Mouse (Mus musculus) MEL (cell line): ENCODE measurements around the gene Fnbp1l. TPM values are rescaled to one million over a fixed set of nuclear protein-coding genes. Genes with fewer than 3 reads are reported as not detected.

Source experiments
- DNase-seq: peaks from one replicate; pipeline ENCODE4 v3.0.0; 2011; ENCODE audit warnings: low read depth, low spot score
- H3K27ac ChIP-seq: 2 replicates; pipeline ENCODE4 v1.5.1; 2012; ENCODE audit warnings: low read depth, mild to moderate bottlenecking, control low read depth, low read length, moderate library complexity; ENCODE audit not compliant: control insufficient read depth
- H3K27me3 ChIP-seq, 2 experiments: fragments of 150-350 bp in 1 of 2; sonication (generic) in 1 of 2; 2 replicates each; pipeline ENCODE4 v1.6.1; 2012; ENCODE audit warnings: low read length in 2 of 2, mild to moderate bottlenecking in 2 of 2, improper control_type of control experiment in 1 of 2, moderate library complexity in 1 of 2; ENCODE audit not compliant: insufficient read depth in 2 of 2, control insufficient read depth in 1 of 2
- H3K36me3 ChIP-seq, 2 experiments: 2 replicates each; pipeline ENCODE4 v1.6.1; 2012 to 2014; ENCODE audit warnings: low read length in 2 of 2, improper control_type of control experiment in 1 of 2, inconsistent platforms in 1 of 2, mild to moderate bottlenecking in 1 of 2; ENCODE audit not compliant: insufficient read depth in 2 of 2, control insufficient read depth in 1 of 2
- H3K4me1 ChIP-seq, 2 experiments: fragments of 150-350 bp in 1 of 2; sonication (generic) in 1 of 2; 2 replicates each; pipeline ENCODE4 v1.6.1; 2012; ENCODE audit warnings: low read length in 2 of 2, improper control_type of control experiment in 1 of 2, mild to moderate bottlenecking in 1 of 2; ENCODE audit not compliant: insufficient read depth in 2 of 2, control insufficient read depth in 1 of 2
- H3K4me3 ChIP-seq, 2 experiments: fragments of 150-350 bp in 1 of 2; sonication (generic) in 1 of 2; 2 replicates each; pipeline ENCODE4 v1.5.1; 2012; ENCODE audit warnings: low read depth in 2 of 2, low read length in 2 of 2, mild to moderate bottlenecking in 2 of 2, moderate library complexity in 2 of 2, control low read depth in 1 of 2, improper control_type of control experiment in 1 of 2; ENCODE audit not compliant: control insufficient read depth in 1 of 2, insufficient read depth in 1 of 2
- H3K79me2 ChIP-seq: 2 replicates; pipeline ENCODE4 v1.6.1; 2012; ENCODE audit warnings: mild to moderate bottlenecking, low read length, moderate library complexity; ENCODE audit not compliant: control insufficient read depth, poor library complexity, insufficient read depth
- H3K9ac ChIP-seq: 2 replicates; pipeline ENCODE4 v1.6.1; 2012; ENCODE audit warnings: low read depth, mild to moderate bottlenecking, control low read depth, low read length, moderate library complexity; ENCODE audit not compliant: control insufficient read depth, poor library complexity, severe bottlenecking
- H3K9me3 ChIP-seq: fragments of 150-350 bp; sonication (generic); replicated peaks from 2 replicates; pipeline ENCODE4 v1.6.1; 2012; ENCODE audit warnings: mild to moderate bottlenecking, low read length, improper control_type of control experiment, moderate library complexity; ENCODE audit not compliant: insufficient read depth
- CHD2 ChIP-seq: IDR thresholded peaks from 2 replicates; pipeline ENCODE4 v1.6.1; 2011; ENCODE audit warnings: low read length, improper control_type of control experiment
- EP300 ChIP-seq, 2 experiments: IDR thresholded peaks; 2 replicates each; pipeline ENCODE4 v1.6.1; 2011; ENCODE audit warnings: improper control_type of control experiment in 2 of 2, low read length in 2 of 2, low read depth in 1 of 2, mild to moderate bottlenecking in 1 of 2
- ETS1 ChIP-seq: IDR thresholded peaks from 2 replicates; pipeline ENCODE4 v1.6.1; 2012; ENCODE audit warnings: low read depth, mild to moderate bottlenecking, inconsistent platforms, low read length, improper control_type of control experiment, moderate library complexity
- GABPA ChIP-seq: IDR thresholded peaks from 2 replicates; pipeline ENCODE4 v1.6.1; 2012; ENCODE audit warnings: low read depth, mild to moderate bottlenecking, inconsistent platforms, low read length, improper control_type of control experiment, moderate library complexity
- HCFC1 ChIP-seq: IDR thresholded peaks from 2 replicates; pipeline ENCODE4 v1.6.1; 2012; ENCODE audit warnings: low read depth, mild to moderate bottlenecking, inconsistent platforms, low read length, improper control_type of control experiment, moderate library complexity
- JUND ChIP-seq: IDR thresholded peaks from 2 replicates; pipeline ENCODE4 v1.6.1; 2011; ENCODE audit warnings: low read depth, mild to moderate bottlenecking, improper control_type of control experiment, low read length
- KAT2A ChIP-seq: conservative IDR thresholded peaks from 2 replicates; pipeline ENCODE4 v1.6.1; 2012; ENCODE audit warnings: low read depth, low read length, improper control_type of control experiment, inconsistent platforms
- MAFK ChIP-seq: IDR thresholded peaks from 2 replicates; pipeline ENCODE4 v1.6.1; 2011; ENCODE audit warnings: low read depth, mild to moderate bottlenecking, low read length, improper control_type of control experiment, borderline replicate concordance
- MAZ ChIP-seq: IDR thresholded peaks from 2 replicates; pipeline ENCODE4 v1.6.1; 2012; ENCODE audit warnings: low read depth, mild to moderate bottlenecking, inconsistent platforms, low read length, improper control_type of control experiment
- MYB ChIP-seq: IDR thresholded peaks from 2 replicates; pipeline ENCODE4 v1.6.1; 2011; ENCODE audit warnings: mild to moderate bottlenecking, low read depth, low read length, improper control_type of control experiment
- NELFE ChIP-seq: IDR thresholded peaks from 2 replicates; pipeline ENCODE4 v1.6.1; 2011; ENCODE audit warnings: low read depth, low read length, improper control_type of control experiment
- POLR2AphosphoS2 ChIP-seq: IDR thresholded peaks from 2 replicates; pipeline ENCODE4 v1.6.1; 2011; ENCODE audit warnings: low read length, improper control_type of control experiment
- POLR2AphosphoS5 ChIP-seq: IDR thresholded peaks from 2 replicates; pipeline ENCODE4 v1.6.1; 2012; ENCODE audit warnings: low read depth, borderline replicate concordance, mild to moderate bottlenecking, inconsistent platforms, low read length, moderate library complexity, mixed read lengths
- RAD21 ChIP-seq: IDR thresholded peaks from 2 replicates; pipeline ENCODE4 v1.6.1; 2011; ENCODE audit warnings: mild to moderate bottlenecking, low read depth, low read length, improper control_type of control experiment
- SIN3A ChIP-seq: IDR thresholded peaks from 2 replicates; pipeline ENCODE4 v1.6.1; 2012; ENCODE audit warnings: low read length, improper control_type of control experiment, inconsistent platforms
- TAL1 ChIP-seq: IDR thresholded peaks from 2 replicates; pipeline ENCODE4 v1.6.1; 2012; ENCODE audit warnings: mild to moderate bottlenecking, inconsistent platforms, low read length, moderate library complexity, mixed read lengths
- TCF12 ChIP-seq: IDR thresholded peaks from 2 replicates; pipeline ENCODE4 v1.6.1; 2014; ENCODE audit warnings: low read depth, mild to moderate bottlenecking, inconsistent platforms, low read length, improper control_type of control experiment, moderate library complexity
- UBTF ChIP-seq: IDR thresholded peaks from 2 replicates; pipeline ENCODE4 v1.6.1; 2012; ENCODE audit warnings: low read depth, mild to moderate bottlenecking, inconsistent platforms, low read length, improper control_type of control experiment, moderate library complexity, borderline replicate concordance; ENCODE audit not compliant: insufficient read depth
- USF1 ChIP-seq: IDR thresholded peaks from 2 replicates; pipeline ENCODE4 v1.6.1; 2014; ENCODE audit warnings: low read depth, mild to moderate bottlenecking, inconsistent platforms, low read length, improper control_type of control experiment, moderate library complexity
- USF2 ChIP-seq, 2 experiments: IDR thresholded peaks; 2 replicates each; pipeline ENCODE4 v1.6.1; 2011 to 2012; ENCODE audit warnings: improper control_type of control experiment in 2 of 2, low read length in 2 of 2, borderline replicate concordance in 1 of 2, inconsistent platforms in 1 of 2, low read depth in 1 of 2, mild to moderate bottlenecking in 1 of 2; ENCODE audit not compliant: insufficient read depth in 1 of 2
- ZC3H11A ChIP-seq: IDR thresholded peaks from 2 replicates; pipeline ENCODE4 v1.6.1; 2012; ENCODE audit warnings: low read depth, mild to moderate bottlenecking, inconsistent platforms, low read length, improper control_type of control experiment
- ZKSCAN1 ChIP-seq: IDR thresholded peaks from 2 replicates; pipeline ENCODE4 v1.6.1; 2012; ENCODE audit warnings: low read depth, mild to moderate bottlenecking, inconsistent platforms, low read length, improper control_type of control experiment, moderate library complexity
- ZMIZ1 ChIP-seq: IDR thresholded peaks from 2 replicates; pipeline ENCODE4 v1.6.1; 2012; ENCODE audit warnings: low read depth, mild to moderate bottlenecking, inconsistent platforms, low read length, improper control_type of control experiment, moderate library complexity
- polyA plus RNA-seq, 2 experiments: library from polyadenylated mRNA; stranded (reverse) in 1 of 2; unstranded in 1 of 2; fragments of >175 nt in 1 of 2; fragments of >200 nt in 1 of 2; gene quantifications; 2 replicates each; pipeline versions ENCODE4 v1.2.1 to v1.2.4; 2012; ENCODE audit warnings: low replicate concordance in 2 of 2, low read depth in 1 of 2; ENCODE audit not compliant: insufficient read length in 2 of 2, insufficient read depth in 1 of 2, missing spikeins in 1 of 2
- total RNA-seq: library from RNA; depleted of rRNA; stranded (reverse); fragments of 300-350 nt; gene quantifications from 2 replicates; pipeline ENCODE4 v1.2.3, GENCODE M21; 2012

Fnbp1l gene
- total and polyA plus RNA-seq, 3 experiments = not detected

DNA sequence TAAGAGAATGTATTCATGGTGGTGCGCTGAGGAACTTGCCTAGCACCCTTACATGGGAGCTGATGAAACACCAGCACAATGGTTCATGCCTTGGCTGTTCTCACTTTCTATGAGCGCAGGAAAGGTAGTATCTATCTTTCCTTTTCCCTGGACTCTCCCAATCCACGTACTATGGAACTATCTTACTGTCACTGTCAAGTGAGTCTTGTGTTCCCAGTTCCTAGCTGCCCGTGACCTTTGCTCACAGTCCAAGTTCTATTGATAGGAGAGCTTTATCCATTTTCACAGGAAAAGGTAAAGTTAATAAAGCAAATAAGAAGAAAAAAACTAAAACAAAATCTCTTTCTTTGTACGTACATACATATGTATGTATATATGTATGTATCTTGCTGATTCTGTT, 28.7 kb downstream of the Fnbp1l start:
- TF ChIP-seq RAD21 = no peak
- no peak overlapping the region for H3K4me3 ChIP-seq
- no peak overlapping the region for H3K27ac ChIP-seq
- no peak for DNase-seq
- no peak overlapping the region for H3K9ac ChIP-seq
- no peaks in the 10 kb centered on the region for H3K9me3 ChIP-seq
- no peaks in the 10 kb centered on the region for H3K4me1 ChIP-seq
- H3K79me2 ChIP-seq = no peaks in the 10 kb centered on the region
- H3K36me3 ChIP-seq = no peaks in the 10 kb centered on the region
- no peaks in the 10 kb centered on the region; a peak in 1 of 4 replicates for H3K27me3 ChIP-seq

GRCm38 (mm10) chr3:122590346-122590745, 29.2 kb downstream of the Fnbp1l start:
- no peak overlapping the region for H3K4me3 ChIP-seq
- H3K27me3 ChIP-seq = no peaks in the 10 kb centered on the region; a peak in 1 of 4 replicates
- no peaks in the 10 kb centered on the region for H3K36me3 ChIP-seq
- H3K9ac ChIP-seq = no peak overlapping the region
- H3K4me1 ChIP-seq = no peaks in the 10 kb centered on the region
- TF ChIP-seq RAD21 = no peak
- TF ChIP-seq GABPA = no peak
- TF ChIP-seq ZKSCAN1 = no peak
- TF ChIP-seq EP300 (IDR thresholded peaks at IDR 0.05; ENCODE audit: low read depth in 1 of 2, low read length in 2 of 2) = no peak
- TF ChIP-seq HCFC1 = no peak
- TF ChIP-seq POLR2AphosphoS5 = no peak
- no peak for TF ChIP-seq TAL1
- no peak for TF ChIP-seq KAT2A
- no peak for TF ChIP-seq NELFE
- TF ChIP-seq, all 39 proteins: peak for 0
- no peak for DNase-seq
- no peak overlapping the region for H3K27ac ChIP-seq
- no peaks in the 10 kb centered on the region for H3K79me2 ChIP-seq
- H3K9me3 ChIP-seq = no peaks in the 10 kb centered on the region

- no peaks in the 10 kb centered on the region for H3K36me3 ChIP-seq
- no peaks in the 10 kb centered on the region for H3K27me3 ChIP-seq
- DNase-seq = no peak
- H3K27ac ChIP-seq = no peak overlapping the region
- no peak overlapping the region for H3K4me3 ChIP-seq
- H3K9me3 ChIP-seq = no peaks in the 10 kb centered on the region
- TF ChIP-seq USF1 (no peak), MAZ (no peak), JUND (no peak), CHD2 (no peak), POLR2AphosphoS5 (no peak), SIN3A (no peak), GABPA (no peak), ZMIZ1 (no peak), ZC3H11A (no peak), MAFK (no peak), USF2 (IDR thresholded peaks at IDR 0.05; ENCODE audit: borderline replicate concordance in 1 of 2, insufficient read depth in 1 of 2, low read depth in 1 of 2, low read length in 2 of 2) (no peak), MYB (no peak), NELFE (no peak), KAT2A (no peak), POLR2AphosphoS2 (no peak), UBTF (no peak), TCF12 (no peak), ETS1 (no peak)
- H3K9ac ChIP-seq = no peak overlapping the region
- no peaks in the 10 kb centered on the region for H3K79me2 ChIP-seq
- no peaks in the 10 kb centered on the region for H3K4me1 ChIP-seq
Observed at GRCm38 (mm10) chr3:122586918-122587641, 32.4 kb downstream of the Fnbp1l start.
